In the genomic region with DNA sequence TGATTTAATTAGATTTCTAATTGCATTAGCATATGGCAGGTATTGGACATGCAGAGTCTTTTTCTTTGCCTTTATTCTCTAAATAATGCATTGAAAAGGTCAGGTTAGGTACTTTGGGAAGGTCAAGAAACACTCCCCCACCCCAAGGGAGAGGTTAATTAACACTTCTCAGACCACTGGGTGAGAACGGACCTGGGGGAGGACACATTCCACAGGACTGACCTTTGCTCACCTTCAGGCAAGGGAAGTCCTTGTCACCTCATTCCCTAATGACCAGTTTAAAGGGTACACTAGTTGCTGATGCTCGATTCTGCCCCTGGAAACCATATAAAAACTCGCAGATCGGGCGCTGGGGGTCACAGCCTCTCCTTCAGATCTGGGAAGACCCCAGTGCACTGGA, we compare ENCODE assay signal across 27 mouse cellular contexts. TPM values are rescaled to one million over a fixed set of nuclear protein-coding genes. Genes with fewer than 3 reads are reported as not detected.
DNase-seq lines count a peak whose midpoint lies in the region; ATAC-seq lines count a peak whose summit lies in the region.
"Had no signal": no experiment of that assay in that cellular context is flagged by ENCODE, and none has a peak within 500 bp of the region (broad histone marks: within the 10 kb centered on the region; RNA-seq: fewer than 3 reads in every experiment).

No protein-coding gene starts in this region.

- no peak overlapping the region for H3K27ac ChIP-seq in kidney, embryonic 14.5 days (ENCODE audit: low read depth, low read length)
- H3K27ac ChIP-seq: limb, embryonic 10.5 days; limb, embryonic 15.5 days; liver, embryonic 13.5 days; midbrain, embryonic 13.5 days; neural tube, embryonic 13.5 days; stomach, embryonic 15.5 days had no signal

- H3K4me2 ChIP-seq in kidney, embryonic 14.5 days (replicated peaks; ENCODE audit: low read depth, low read length) = no peak overlapping the region
- H3K4me2 ChIP-seq: limb, embryonic 15.5 days; liver, embryonic 13.5 days; midbrain, embryonic 13.5 days; neural tube, embryonic 13.5 days; stomach, embryonic 15.5 days had no signal

- DNase-seq in kidney, adult 18-20 months = peak; percentile 16
- DNase-seq in R1 (ENCODE audit: low read depth, low spot score) (peak; percentile 75), adipocyte (ENCODE audit: low spot score) (no peak)
- peak; percentile 11 for DNase-seq in kidney, postnatal 14 days
- no peak for DNase-seq in c-Kit-positive CD71-positive TER-119-positive erythroid progenitor cells, embryonic 14.5 days (ENCODE audit: low spot score)
- DNase-seq: adrenal gland, postnatal 14 days; cerebellum, adult 11-12 months; cerebellum, postnatal 10 days; gastrocnemius, postnatal 10 days; heart, postnatal 14 days; liver, embryonic 13.5 days; lung, adult 18-20 months; lung, postnatal 4 days; right cerebral cortex, postnatal 14 days had no signal

- ATAC-seq in kidney, embryonic 14.5 days (ENCODE audit: low FRiP score, low TSS enrichment) = no peak
- no peak for ATAC-seq in megakaryocyte-erythroid progenitor cell, adult 5-6 weeks (replicated peaks; ENCODE audit: low FRiP score, low TSS enrichment, poor library complexity, severe bottlenecking)
- ATAC-seq: forebrain, embryonic 16.5 days; hindbrain, embryonic 16.5 days; lung, postnatal 0 days; midbrain, embryonic 13.5 days had no signal

- 51% methylated on average over 5 of the region's 5 CpGs for WGBS in kidney, embryonic 14.5 days

- H3K4me1 ChIP-seq in kidney, embryonic 14.5 days (ENCODE audit: control insufficient read depth, insufficient read depth, low read length) = peaks cover 6% of the 10 kb centered on the region; the same call in 1 of the 2 replicates

- peaks cover 4% of the 10 kb centered on the region; the same call in 1 of the 2 replicates for H3K9me3 ChIP-seq in kidney, embryonic 14.5 days (ENCODE audit: control insufficient read depth, low read length)
- H3K9me3 ChIP-seq: G1E; limb, embryonic 10.5 days; limb, embryonic 15.5 days; liver, embryonic 13.5 days; stomach, embryonic 15.5 days had no signal

- H3K4me3 ChIP-seq in kidney, embryonic 14.5 days (ENCODE audit: low read length) = no peak overlapping the region
- H3K4me3 ChIP-seq: erythroblast, embryonic 14.5 days; limb, embryonic 10.5 days; limb, embryonic 15.5 days; liver, embryonic 13.5 days; megakaryocyte, embryonic 14.5 days; midbrain, embryonic 13.5 days; neural tube, embryonic 13.5 days; stomach, embryonic 15.5 days had no signal

- no peaks in the 10 kb centered on the region for H3K36me3 ChIP-seq in kidney, embryonic 14.5 days (ENCODE audit: control insufficient read depth, insufficient read depth, low read length)
- H3K36me3 ChIP-seq: limb, embryonic 15.5 days; liver, embryonic 13.5 days; midbrain, embryonic 13.5 days; neural tube, embryonic 13.5 days; stomach, embryonic 15.5 days had no signal

- no peaks in the 10 kb centered on the region for H3K27me3 ChIP-seq in kidney, embryonic 14.5 days (ENCODE audit: control insufficient read depth, insufficient read depth, low read length)
- H3K27me3 ChIP-seq: limb, embryonic 15.5 days; liver, embryonic 13.5 days; megakaryocyte, embryonic 14.5 days; midbrain, embryonic 13.5 days; neural tube, embryonic 13.5 days; stomach, embryonic 15.5 days had no signal

- no peak overlapping the region for H3K9ac ChIP-seq in kidney, embryonic 14.5 days (ENCODE audit: low read depth, low read length)
- H3K9ac ChIP-seq: limb, embryonic 15.5 days; liver, embryonic 13.5 days; midbrain, embryonic 13.5 days; neural tube, embryonic 13.5 days; stomach, embryonic 15.5 days had no signal

RNA-seq across cellular contexts. Expression of gene Zfp280b, which starts 3.2 kb away (rescaled TPM):
- 16.7 and 24.9 TPM in 2 replicates for polyA plus RNA-seq in kidney, embryonic 14.5 days (2014; fragmentation: Nextera tagmentation; extraction: Ambion mirVana)
- total RNA-seq in megakaryocyte-erythroid progenitor cell, adult 5-6 weeks (2014; fragmentation: Nextera tagmentation) = 15.2 and 25.8 TPM in 2 replicates
- 9.3 and 11.9 TPM in 2 replicates for total RNA-seq in megakaryocyte-erythroid progenitor cell, adult 5-6 weeks (2017)

Comparison
In these comparisons a context has a peak if more than half of its experiments do, and no peak if none do; other contexts are left out.
1. DNase-seq: peak in kidney, adult 18-20 months (single experiment), R1 (single experiment) and kidney, postnatal 14 days (single experiment); none in adipocyte (single experiment) and c-Kit-positive CD71-positive TER-119-positive erythroid progenitor cells, embryonic 14.5 days (single experiment).